Mouse (Mus musculus): ENCODE data around the gene Cdhr3.

Cdhr3 gene

GRCm38 (mm10) chr12:33061651-33062050 lies 31.0 kb downstream of the Cdhr3 start:
- DNase-seq (ENCODE audit: low read depth, low spot score): no peak
- H3K36me3 ChIP-seq (ENCODE audit: control insufficient read depth, insufficient read depth, low read length, poor library complexity, severe bottlenecking): no peaks in the 10 kb centered on the region
- H3K27me3 ChIP-seq (ENCODE audit: control insufficient read depth, insufficient read depth, low read length, poor library complexity, severe bottlenecking): no peaks in the 10 kb centered on the region

- Histone ChIP-seq H3K27me3 (ENCODE audit: control insufficient read depth, insufficient read depth, low read length, poor library complexity, severe bottlenecking) (no peaks in the 10 kb centered on the region), H3K36me3 (ENCODE audit: control insufficient read depth, insufficient read depth, low read length, poor library complexity, severe bottlenecking) (no peaks in the 10 kb centered on the region)
- DNase-seq (ENCODE audit: low read depth, low spot score): peak; percentile 13
Observed at GRCm38 (mm10) chr12:33057231-33058048, 35.2 kb downstream of the Cdhr3 start.

GRCm38 (mm10) chr12:33056574-33056973 lies 36.1 kb downstream of the Cdhr3 start:
- no peaks in the 10 kb centered on the region for H3K36me3 ChIP-seq (ENCODE audit: control insufficient read depth, insufficient read depth, low read length, poor library complexity, severe bottlenecking)

GRCm38 (mm10) chr12:33056074-33056473 lies 36.6 kb downstream of the Cdhr3 start:
- H3K36me3 ChIP-seq (ENCODE audit: control insufficient read depth, insufficient read depth, low read length, poor library complexity, severe bottlenecking): no peaks in the 10 kb centered on the region
- no peak for DNase-seq (ENCODE audit: low read depth, low spot score)
- no peaks in the 10 kb centered on the region for H3K27me3 ChIP-seq (ENCODE audit: control insufficient read depth, insufficient read depth, low read length, poor library complexity, severe bottlenecking)

More at GRCm38 (mm10) chr12:33056574-33056973, 36.1 kb downstream of the Cdhr3 start:
- H3K27me3 ChIP-seq (ENCODE audit: control insufficient read depth, insufficient read depth, low read length, poor library complexity, severe bottlenecking): no peaks in the 10 kb centered on the region
- no peak for DNase-seq (ENCODE audit: low read depth, low spot score)

GRCm38 (mm10) chr12:33053746-33054145 lies 38.9 kb downstream of the Cdhr3 start:
- H3K36me3 ChIP-seq (ENCODE audit: control insufficient read depth, insufficient read depth, low read length, poor library complexity, severe bottlenecking): no peaks in the 10 kb centered on the region
- no peaks in the 10 kb centered on the region for H3K27me3 ChIP-seq (ENCODE audit: control insufficient read depth, insufficient read depth, low read length, poor library complexity, severe bottlenecking)
- DNase-seq (ENCODE audit: low read depth, low spot score): no peak

- Histone ChIP-seq H3K27me3 (ENCODE audit: control insufficient read depth, insufficient read depth, low read length, poor library complexity, severe bottlenecking) (no peaks in the 10 kb centered on the region), H3K36me3 (ENCODE audit: control insufficient read depth, insufficient read depth, low read length, poor library complexity, severe bottlenecking) (no peaks in the 10 kb centered on the region)
- DNase-seq (ENCODE audit: low read depth, low spot score): no peak
Observed at GRCm38 (mm10) chr12:33053311-33053710, 39.4 kb downstream of the Cdhr3 start.

- H3K27me3 ChIP-seq (ENCODE audit: control insufficient read depth, insufficient read depth, low read length, poor library complexity, severe bottlenecking): no peaks in the 10 kb centered on the region
- DNase-seq (ENCODE audit: low read depth, low spot score): no peak
- H3K36me3 ChIP-seq (ENCODE audit: control insufficient read depth, insufficient read depth, low read length, poor library complexity, severe bottlenecking): no peaks in the 10 kb centered on the region
Observed at GRCm38 (mm10) chr12:33048391-33048790, 44.3 kb downstream of the Cdhr3 start.

- DNase-seq (ENCODE audit: low read depth, low spot score): no peak
- Histone ChIP-seq H3K27me3 (ENCODE audit: control insufficient read depth, insufficient read depth, low read length, poor library complexity, severe bottlenecking) (no peaks in the 10 kb centered on the region), H3K36me3 (ENCODE audit: control insufficient read depth, insufficient read depth, low read length, poor library complexity, severe bottlenecking) (no peaks in the 10 kb centered on the region)
Observed at GRCm38 (mm10) chr12:33046434-33046833, 46.2 kb downstream of the Cdhr3 start.

GRCm38 (mm10) chr12:33045533-33046361 lies 46.9 kb downstream of the Cdhr3 start:
- H3K27me3 ChIP-seq (ENCODE audit: control insufficient read depth, insufficient read depth, low read length, poor library complexity, severe bottlenecking): no peaks in the 10 kb centered on the region
- H3K36me3 ChIP-seq (ENCODE audit: control insufficient read depth, insufficient read depth, low read length, poor library complexity, severe bottlenecking): no peaks in the 10 kb centered on the region
- no peak for DNase-seq (ENCODE audit: low read depth, low spot score)

GRCm38 (mm10) chr12:33041476-33041875 lies 51.2 kb downstream of the Cdhr3 start:
- Histone ChIP-seq H3K27me3 (ENCODE audit: control insufficient read depth, insufficient read depth, low read length, poor library complexity, severe bottlenecking) (no peaks in the 10 kb centered on the region), H3K36me3 (ENCODE audit: control insufficient read depth, insufficient read depth, low read length, poor library complexity, severe bottlenecking) (no peaks in the 10 kb centered on the region)
- DNase-seq (ENCODE audit: low read depth, low spot score): no peak

GRCm38 (mm10) chr12:33040811-33041210 lies 51.9 kb downstream of the Cdhr3 start:
- Histone ChIP-seq H3K36me3 (ENCODE audit: control insufficient read depth, insufficient read depth, low read length, poor library complexity, severe bottlenecking) (no peaks in the 10 kb centered on the region), H3K27me3 (ENCODE audit: control insufficient read depth, insufficient read depth, low read length, poor library complexity, severe bottlenecking) (no peaks in the 10 kb centered on the region)
- DNase-seq (ENCODE audit: low read depth, low spot score): no peak

GRCm38 (mm10) chr12:33038676-33039075 lies 54.0 kb downstream of the Cdhr3 start:
- H3K27me3 ChIP-seq (ENCODE audit: control insufficient read depth, insufficient read depth, low read length, poor library complexity, severe bottlenecking): no peaks in the 10 kb centered on the region
- DNase-seq (ENCODE audit: low read depth, low spot score): no peak

GRCm38 (mm10) chr12:33035719-33036521 lies 56.8 kb downstream of the Cdhr3 start:
- Histone ChIP-seq H3K36me3 (ENCODE audit: control insufficient read depth, insufficient read depth, low read length, poor library complexity, severe bottlenecking) (no peaks in the 10 kb centered on the region), H3K27me3 (ENCODE audit: control insufficient read depth, insufficient read depth, low read length, poor library complexity, severe bottlenecking) (no peaks in the 10 kb centered on the region)
- DNase-seq (ENCODE audit: low read depth, low spot score): peak; percentile 59

More at GRCm38 (mm10) chr12:33038676-33039075, 54.0 kb downstream of the Cdhr3 start:
- H3K36me3 ChIP-seq (ENCODE audit: control insufficient read depth, insufficient read depth, low read length, poor library complexity, severe bottlenecking): no peaks in the 10 kb centered on the region

- no peaks in the 10 kb centered on the region for H3K36me3 ChIP-seq (ENCODE audit: control insufficient read depth, insufficient read depth, low read length, poor library complexity, severe bottlenecking)
- DNase-seq (ENCODE audit: low read depth, low spot score): no peak
- H3K27me3 ChIP-seq (ENCODE audit: control insufficient read depth, insufficient read depth, low read length, poor library complexity, severe bottlenecking): no peaks in the 10 kb centered on the region
Observed at GRCm38 (mm10) chr12:33035089-33035718, 57.5 kb downstream of the Cdhr3 start.
